Mouse (Mus musculus) midbrain, embryonic 11.5 days (tissue): Measurements from ENCODE around the gene Psmb7. TPM values are rescaled to one million over a fixed set of nuclear protein-coding genes. Genes with fewer than 3 reads are reported as not detected.

Experiments used
- ATAC-seq: fragments of 200-750 bp; cut with Nextera tagmentation; 2 replicates; pipeline ENCODE4 v1.8.0; 2017; ENCODE audit warnings: moderate TSS enrichment, moderate library complexity; ENCODE audit not compliant: low FRiP score
- DNase-seq: peaks from one replicate; pipeline ENCODE4 v3.0.0; 2015; ENCODE audit warnings: low spot score; ENCODE audit errors: missing footprints
- H3K27ac ChIP-seq: fragments of 300-500 bp; sonication (generic); 2 replicates; pipeline ENCODE4 v1.5.1; 2014; ENCODE audit warnings: low read depth, low read length
- H3K27me3 ChIP-seq: fragments of 300-500 bp; sonication (generic); 2 replicates; pipeline ENCODE4 v1.6.1; 2014; ENCODE audit warnings: mild to moderate bottlenecking, low read length, moderate library complexity, mixed read lengths; ENCODE audit not compliant: control insufficient read depth, insufficient read depth
- H3K36me3 ChIP-seq: fragments of 300-500 bp; sonication (generic); 2 replicates; pipeline ENCODE4 v1.6.1; 2014; ENCODE audit warnings: mild to moderate bottlenecking, low read length, moderate library complexity, mixed read lengths; ENCODE audit not compliant: control insufficient read depth, insufficient read depth
- H3K4me1 ChIP-seq: fragments of 300-500 bp; sonication (generic); 2 replicates; pipeline ENCODE4 v1.6.1; 2014; ENCODE audit warnings: low read length; ENCODE audit not compliant: control insufficient read depth, insufficient read depth
- H3K4me2 ChIP-seq: fragments of 300-500 bp; sonication (generic); 2 replicates; pipeline ENCODE4 v1.6.1; 2014; ENCODE audit warnings: mild to moderate bottlenecking, moderate library complexity
- H3K4me3 ChIP-seq: fragments of 300-500 bp; sonication (generic); 2 replicates; pipeline ENCODE4 v1.5.1; 2014; ENCODE audit warnings: low read depth, low read length
- H3K9ac ChIP-seq: fragments of 300-500 bp; sonication (generic); 2 replicates; pipeline ENCODE4 v1.6.1; 2014; ENCODE audit warnings: low read length
- H3K9me3 ChIP-seq: fragments of 300-500 bp; sonication (generic); 2 replicates; pipeline ENCODE4 v1.6.1; 2016; ENCODE audit warnings: low read length; ENCODE audit not compliant: control insufficient read depth
- WGBS: fragments of 180-500 bp; shearing (Covaris S2); extraction: QIAGEN DNeasy Blood & Tissue Kit; methylation state at CpG from one replicate; pipeline ENCODE4 v1.1.7; 2014; 5-methylcytosine and 5-hydroxymethylcytosine counted together
- polyA plus RNA-seq: library from polyadenylated mRNA; unstranded; fragments of >200 nt; fragmentation: Nextera tagmentation; extraction: Ambion mirVana; gene quantifications from 2 replicates; pipeline ENCODE4 v1.2.1, GENCODE M21; 2014

Psmb7 gene
- polyA plus RNA-seq, 1 experiment from 2014 or later: 351 TPM

- no peak for DNase-seq
- no peak overlapping the region for H3K27ac ChIP-seq
- H3K4me2 ChIP-seq: no peak overlapping the region
- ATAC-seq: no peak
- H3K9ac ChIP-seq: no peak overlapping the region
- H3K4me1 ChIP-seq: peaks cover 6% of the 10 kb centered on the region; the same call in 1 of the 2 replicates
- H3K9me3 ChIP-seq: no peaks in the 10 kb centered on the region
- H3K36me3 ChIP-seq: no peaks in the 10 kb centered on the region; the same call in 1 of the 2 replicates
- H3K27me3 ChIP-seq: no peaks in the 10 kb centered on the region
- H3K4me3 ChIP-seq: no peak overlapping the region
- 85% methylated on average over 7 of the region's 7 CpGs for WGBS
Measured at GRCm38 (mm10) chr2:38594874-38595273, 49.0 kb downstream of the Psmb7 start.

- ATAC-seq: peak; percentile 51
- Histone ChIP-seq H3K9me3 (no peaks in the 10 kb centered on the region), H3K4me1 (peaks cover 9% of the 10 kb centered on the region), H3K36me3 (peaks cover 10% of the 10 kb centered on the region; the same call in 1 of the 2 replicates), H3K27ac (no peak overlapping the region), H3K4me2 (no peak overlapping the region), H3K27me3 (no peaks in the 10 kb centered on the region), H3K4me3 (no peak overlapping the region), H3K9ac (no peak overlapping the region)
- DNase-seq: no peak
- 58% methylated on average over 6 of the region's 6 CpGs for WGBS
Measured at GRCm38 (mm10) chr2:38591751-38592459, 52.0 kb downstream of the Psmb7 start.

GRCm38 (mm10) chr2:38586733-38587132 lies 57.2 kb downstream of the Psmb7 start:
- ATAC-seq (no peak), DNase-seq (peak; percentile 83)
- no peak overlapping the region for H3K4me2 ChIP-seq
- peaks cover 10% of the 10 kb centered on the region; the same call in 1 of the 2 replicates for H3K36me3 ChIP-seq
- 86% methylated on average over 6 of the region's 6 CpGs for WGBS
- H3K9me3 ChIP-seq: no peaks in the 10 kb centered on the region
- no peak overlapping the region for H3K9ac ChIP-seq
- H3K27ac ChIP-seq: no peak overlapping the region
- H3K4me3 ChIP-seq: no peak overlapping the region
- H3K27me3 ChIP-seq: no peaks in the 10 kb centered on the region
- H3K4me1 ChIP-seq: peaks cover 40% of the 10 kb centered on the region

- Histone ChIP-seq H3K4me1 (peaks cover 38% of the 10 kb centered on the region), H3K27ac (peak overlapping the region; percentile 88), H3K36me3 (peaks cover 10% of the 10 kb centered on the region; the same call in 1 of the 2 replicates), H3K9ac (no peak overlapping the region), H3K4me2 (peak overlapping the region; percentile 27; the same call in 1 of the 2 replicates), H3K9me3 (no peaks in the 10 kb centered on the region), H3K4me3 (no peak overlapping the region), H3K27me3 (no peaks in the 10 kb centered on the region)
- DNase-seq: peak; percentile 96
- WGBS: 16% methylated on average over 5 of the region's 5 CpGs
- ATAC-seq: peak; percentile 81
Measured at GRCm38 (mm10) chr2:38585379-38585736, 58.5 kb downstream of the Psmb7 start.

GRCm38 (mm10) chr2:38584514-38585378 lies 59.1 kb downstream of the Psmb7 start:
- H3K4me3 ChIP-seq: no peak overlapping the region
- DNase-seq (peak; percentile 98), ATAC-seq (peak; percentile 85)
- peak overlapping the region; percentile 88 for H3K27ac ChIP-seq
- 18% methylated on average over 13 of the region's 13 CpGs for WGBS
- H3K9ac ChIP-seq: 0 out of 2 replicates have a peak overlapping the region, but pooled peaks have one; percentile 1
- no peaks in the 10 kb centered on the region for H3K9me3 ChIP-seq
- H3K36me3 ChIP-seq: peaks cover 10% of the 10 kb centered on the region; the same call in 1 of the 2 replicates
- peaks cover 41% of the 10 kb centered on the region for H3K4me1 ChIP-seq
- peak overlapping the region; percentile 27 for H3K4me2 ChIP-seq
- no peaks in the 10 kb centered on the region for H3K27me3 ChIP-seq

GRCm38 (mm10) chr2:38583982-38584381 lies 59.9 kb downstream of the Psmb7 start:
- Histone ChIP-seq H3K27ac (peak overlapping the region; percentile 88), H3K27me3 (no peaks in the 10 kb centered on the region), H3K36me3 (peaks cover 6% of the 10 kb centered on the region; the same call in 1 of the 2 replicates), H3K9ac (no peak overlapping the region), H3K4me2 (no peak overlapping the region), H3K4me1 (peaks cover 48% of the 10 kb centered on the region), H3K9me3 (no peaks in the 10 kb centered on the region), H3K4me3 (no peak overlapping the region)
- peak; percentile 86 for DNase-seq
- WGBS: 88% methylated on average over 2 of the region's 2 CpGs
- ATAC-seq: no peak

- ATAC-seq (no peak), DNase-seq (no peak)
- peaks cover 7% of the 10 kb centered on the region for H3K36me3 ChIP-seq
- no peak overlapping the region for H3K9ac ChIP-seq
- no peaks in the 10 kb centered on the region for H3K9me3 ChIP-seq
- H3K4me3 ChIP-seq: no peak overlapping the region
- no peak overlapping the region for H3K4me2 ChIP-seq
- peak overlapping the region; percentile 35; the same call in 1 of the 2 replicates for H3K27ac ChIP-seq
- H3K4me1 ChIP-seq: peaks cover 26% of the 10 kb centered on the region
- WGBS: 52% methylated on average over 1 of the region's 1 CpGs
- H3K27me3 ChIP-seq: no peaks in the 10 kb centered on the region
Measured at GRCm38 (mm10) chr2:38579528-38579927, 64.4 kb downstream of the Psmb7 start.

GRCm38 (mm10) chr2:38578602-38579521 lies 65.0 kb downstream of the Psmb7 start:
- 70% methylated on average over 13 of the region's 13 CpGs for WGBS
- peak; percentile 82 for DNase-seq
- H3K27me3 ChIP-seq: no peaks in the 10 kb centered on the region
- peak overlapping the region; percentile 35 for H3K27ac ChIP-seq
- H3K4me1 ChIP-seq: peaks cover 20% of the 10 kb centered on the region
- H3K9ac ChIP-seq: no peak overlapping the region
- H3K4me3 ChIP-seq: no peak overlapping the region
- peaks cover 7% of the 10 kb centered on the region for H3K36me3 ChIP-seq
- no peak for ATAC-seq
- no peaks in the 10 kb centered on the region for H3K9me3 ChIP-seq
- no peak overlapping the region for H3K4me2 ChIP-seq
